Mouse (Mus musculus) stomach, postnatal 0 days (tissue): ENCODE measurements around the gene Lrmda. TPM values are rescaled to one million over a fixed set of nuclear protein-coding genes. Genes with fewer than 3 reads are reported as not detected.

Source experiments
- ATAC-seq: fragments of 200-750 bp; cut with Nextera tagmentation; 2 replicates; pipeline ENCODE4 v1.8.0; 2017; ENCODE audit not compliant: low FRiP score, low TSS enrichment
- DNase-seq: peaks from one replicate; pipeline ENCODE4 v3.0.0-alpha.2; 2016; ENCODE audit warnings: low spot score
- H3K27ac ChIP-seq: fragments of 300-500 bp; sonication (generic); replicated peaks from 2 replicates; pipeline ENCODE4 v1.5.1; 2014; ENCODE audit warnings: mild to moderate bottlenecking, control low read depth
- H3K27me3 ChIP-seq: fragments of 300-500 bp; sonication (generic); 2 replicates; pipeline ENCODE4 v1.6.1; 2014; ENCODE audit warnings: low read length; ENCODE audit not compliant: control insufficient read depth, insufficient read depth
- H3K36me3 ChIP-seq: fragments of 300-500 bp; sonication (generic); 2 replicates; pipeline ENCODE4 v1.6.1; 2014; ENCODE audit warnings: low read length, mixed read lengths; ENCODE audit not compliant: control insufficient read depth, insufficient read depth
- H3K4me1 ChIP-seq: fragments of 300-500 bp; sonication (generic); replicated peaks from 2 replicates; pipeline ENCODE4 v1.6.1; 2014; ENCODE audit warnings: antibody characterized with exemption; ENCODE audit not compliant: control insufficient read depth, insufficient read depth
- H3K4me2 ChIP-seq: fragments of 300-500 bp; sonication (generic); replicated peaks from 2 replicates; pipeline ENCODE4 v1.6.1; 2014; ENCODE audit warnings: low read depth, mild to moderate bottlenecking, control low read depth, moderate library complexity
- H3K4me3 ChIP-seq: fragments of 300-500 bp; sonication (generic); 2 replicates; pipeline ENCODE4 v1.5.1; 2014; ENCODE audit warnings: low read depth, low read length, control low read depth
- H3K9ac ChIP-seq: fragments of 300-500 bp; sonication (generic); 2 replicates; pipeline ENCODE4 v1.6.1; 2014; ENCODE audit warnings: mild to moderate bottlenecking, low read length, control low read depth, mixed read lengths
- H3K9me3 ChIP-seq: fragments of 300-500 bp; sonication (generic); 2 replicates; pipeline ENCODE4 v1.6.1; 2016; ENCODE audit warnings: low read length; ENCODE audit not compliant: control insufficient read depth
- CTCF ChIP-seq: IDR thresholded peaks from 2 replicates; pipeline ENCODE4 v1.5.1; 2016; ENCODE audit warnings: antibody characterized with exemption, low read depth, mild to moderate bottlenecking, moderate library complexity
- EP300 ChIP-seq: optimal IDR thresholded peaks from 2 replicates; pipeline ENCODE3; 2016; ENCODE audit warnings: antibody characterized with exemption
- WGBS: fragments of 180-500 bp; shearing (Covaris S2); extraction: QIAGEN DNeasy Blood & Tissue Kit; methylation state at CpG from one replicate; pipeline ENCODE4 v1.1.7; 2014; 5-methylcytosine and 5-hydroxymethylcytosine counted together
- polyA plus RNA-seq: library from polyadenylated mRNA; unstranded; fragments of >200 nt; fragmentation: Nextera tagmentation; extraction: Ambion mirVana; gene quantifications from 2 replicates; pipeline ENCODE4 v1.2.1, GENCODE M21; 2015

Gene Lrmda
- polyA plus RNA-seq, 1 experiment from 2014 or later = 0.39 TPM

DNA sequence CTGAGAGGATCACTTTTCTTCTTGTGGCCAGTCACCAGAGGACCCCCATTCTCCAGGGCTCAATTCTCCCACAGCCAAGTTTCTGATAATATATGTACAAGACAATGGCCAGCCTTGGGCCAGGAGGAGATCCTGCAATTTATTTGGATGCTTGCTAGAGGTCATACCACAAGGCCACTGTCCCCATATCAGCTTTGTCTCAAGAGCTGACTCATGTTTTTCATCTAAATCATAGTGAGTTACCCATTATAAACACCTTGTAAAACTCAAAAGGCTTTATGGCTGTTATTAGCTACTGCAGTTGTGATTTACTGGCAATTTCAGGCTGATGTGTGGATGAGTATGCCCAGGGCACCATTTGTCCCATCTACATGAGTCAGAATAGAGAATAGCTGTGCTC is 600.7 kb downstream of the Lrmda start:
- no peaks in the 10 kb centered on the region for H3K9me3 ChIP-seq
- ATAC-seq (no peak), DNase-seq (no peak)
- TF ChIP-seq EP300 (no peak), CTCF (no peak)
- H3K4me2 ChIP-seq = no peak overlapping the region
- no peaks in the 10 kb centered on the region for H3K4me1 ChIP-seq
- no peak overlapping the region for H3K4me3 ChIP-seq
- H3K27me3 ChIP-seq = no peaks in the 10 kb centered on the region
- no peak overlapping the region for H3K27ac ChIP-seq
- no peaks in the 10 kb centered on the region for H3K36me3 ChIP-seq
- no peak overlapping the region for H3K9ac ChIP-seq

DNA sequence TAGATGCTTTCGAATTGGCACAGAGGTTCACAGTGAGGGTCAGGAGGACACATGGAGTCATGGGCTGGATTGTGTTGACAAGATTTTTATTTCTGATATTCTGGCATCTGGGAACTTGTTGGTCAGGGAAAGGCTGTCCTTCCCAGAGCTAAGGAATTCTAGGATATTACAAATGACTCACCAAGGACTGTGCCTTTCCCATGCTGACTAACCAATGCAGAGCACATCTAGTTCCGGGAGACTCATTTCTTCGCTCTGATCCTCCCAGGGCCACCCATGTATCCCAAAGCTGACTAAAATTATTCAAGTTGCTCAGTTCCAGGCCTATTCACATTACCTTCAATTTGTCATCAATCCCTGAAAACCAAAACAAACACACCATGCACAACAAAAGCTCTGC is 602.4 kb downstream of the Lrmda start:
- Histone ChIP-seq H3K36me3 (no peaks in the 10 kb centered on the region), H3K4me2 (no peak overlapping the region), H3K4me3 (no peak overlapping the region), H3K9me3 (no peaks in the 10 kb centered on the region), H3K27me3 (no peaks in the 10 kb centered on the region), H3K4me1 (no peaks in the 10 kb centered on the region), H3K27ac (no peak overlapping the region), H3K9ac (no peak overlapping the region)
- no peak for ATAC-seq
- 92% methylated on average over 3 of the region's 3 CpGs for WGBS
- TF ChIP-seq EP300 (no peak), CTCF (no peak)
- DNase-seq = no peak

GRCm38 (mm10) chr14:22627105-22627829 is 607.8 kb downstream of the Lrmda start:
- no peak overlapping the region for H3K4me3 ChIP-seq
- no peaks in the 10 kb centered on the region for H3K27me3 ChIP-seq
- 31% methylated on average over 8 of the region's 8 CpGs for WGBS
- no peak overlapping the region for H3K9ac ChIP-seq
- peak; percentile 38; the same call in 1 of the 2 replicates for ATAC-seq
- H3K36me3 ChIP-seq = no peaks in the 10 kb centered on the region
- no peak for TF ChIP-seq CTCF
- no peak for TF ChIP-seq EP300
- no peaks in the 10 kb centered on the region for H3K4me1 ChIP-seq
- no peaks in the 10 kb centered on the region for H3K9me3 ChIP-seq
- 0 out of 2 replicates have a peak overlapping the region, but pooled peaks have one; percentile 35 for H3K27ac ChIP-seq
- no peak overlapping the region for H3K4me2 ChIP-seq
- DNase-seq = no peak

DNA sequence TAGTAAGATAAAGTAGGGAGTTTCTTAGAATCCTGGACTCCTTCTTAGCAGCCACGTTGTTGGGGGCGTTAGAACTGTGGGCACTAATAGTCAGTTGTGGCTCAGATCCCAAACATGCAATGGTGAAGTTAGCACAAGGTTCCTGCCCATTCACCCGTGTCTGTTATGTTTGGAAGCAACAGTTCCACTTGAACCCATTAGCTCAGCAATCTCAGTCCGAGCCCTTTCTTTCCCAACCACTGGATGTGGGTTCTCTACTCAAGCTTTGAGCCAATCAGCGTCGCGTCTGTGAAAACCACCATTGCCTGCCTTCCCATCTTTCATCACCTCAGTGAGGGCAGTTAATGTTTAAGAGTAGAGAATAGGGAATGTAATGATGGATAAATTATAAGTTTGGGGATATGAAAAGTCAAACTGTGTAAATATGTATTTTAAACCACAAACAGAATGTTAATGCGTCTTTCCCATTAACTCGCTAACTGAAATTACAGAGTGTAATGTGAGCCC is 610.9 kb downstream of the Lrmda start:
- Histone ChIP-seq H3K27me3 (no peaks in the 10 kb centered on the region), H3K9ac (no peak overlapping the region), H3K4me1 (no peaks in the 10 kb centered on the region), H3K27ac (no peak overlapping the region), H3K36me3 (no peaks in the 10 kb centered on the region), H3K4me3 (no peak overlapping the region), H3K4me2 (no peak overlapping the region), H3K9me3 (no peaks in the 10 kb centered on the region)
- WGBS = 75% methylated on average over 9 of the region's 9 CpGs
- no peak for TF ChIP-seq CTCF
- TF ChIP-seq EP300 = no peak
- DNase-seq (no peak), ATAC-seq (no peak)

DNA sequence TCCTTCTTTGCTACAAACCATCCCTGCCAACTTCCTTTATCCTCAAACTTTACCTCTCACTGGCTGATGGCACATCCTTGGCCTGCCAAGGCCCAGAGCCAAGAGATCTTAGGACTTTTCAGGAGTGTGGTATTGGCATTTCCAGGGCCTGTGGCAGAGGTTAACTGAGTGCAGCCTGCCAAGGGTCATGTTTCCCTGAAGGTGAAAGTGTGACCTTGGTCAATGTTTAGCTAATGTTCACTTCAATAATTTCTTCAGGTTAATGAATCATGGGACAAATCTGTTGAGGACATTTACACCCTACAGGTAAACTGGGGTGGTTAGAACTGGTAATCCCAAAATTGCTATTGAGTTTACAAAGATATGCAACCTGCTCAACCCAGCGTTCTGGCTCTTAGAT is 614.1 kb downstream of the Lrmda start:
- Histone ChIP-seq H3K9me3 (no peaks in the 10 kb centered on the region), H3K9ac (no peak overlapping the region), H3K4me2 (no peak overlapping the region), H3K27ac (no peak overlapping the region), H3K4me1 (no peaks in the 10 kb centered on the region), H3K27me3 (no peaks in the 10 kb centered on the region), H3K4me3 (no peak overlapping the region), H3K36me3 (no peaks in the 10 kb centered on the region)
- ATAC-seq (no peak), DNase-seq (no peak)
- WGBS = 38% methylated on average over 1 of the region's 1 CpGs
- no peak for TF ChIP-seq CTCF
- TF ChIP-seq EP300 = no peak

DNA sequence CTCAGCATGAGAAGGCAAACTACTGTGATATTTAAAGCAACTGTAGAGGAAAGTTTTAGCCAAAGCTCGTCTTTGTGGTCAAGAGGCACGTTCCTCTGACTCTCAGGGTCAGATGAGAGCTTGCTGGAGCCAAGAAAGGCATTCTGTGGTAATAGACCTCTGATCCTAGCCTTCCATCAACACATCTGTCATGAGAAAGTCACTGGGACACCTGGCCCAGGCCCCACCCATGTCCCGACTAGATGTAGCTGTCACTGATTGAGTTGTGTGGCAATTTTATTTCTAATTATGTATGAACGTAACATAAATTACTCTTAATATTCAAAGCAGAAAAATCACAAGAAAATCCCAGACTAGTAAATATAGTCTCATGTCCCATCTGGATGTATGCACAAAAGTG is 624.0 kb downstream of the Lrmda start:
- no peak for DNase-seq
- no peak for ATAC-seq
- 68% methylated on average over 4 of the region's 4 CpGs for WGBS

More for the DNA sequence above, 624.0 kb downstream of the Lrmda start:
- Histone ChIP-seq H3K4me2 (no peak overlapping the region), H3K4me1 (peaks cover 6% of the 10 kb centered on the region), H3K27ac (no peak overlapping the region), H3K9me3 (no peaks in the 10 kb centered on the region), H3K27me3 (no peaks in the 10 kb centered on the region), H3K9ac (no peak overlapping the region), H3K4me3 (no peak overlapping the region), H3K36me3 (no peaks in the 10 kb centered on the region)
- TF ChIP-seq EP300 (no peak), CTCF (no peak)
